Mouse (Mus musculus) CH12F3 (cell line): ENCODE measurements around the gene Hoxc9.

Experiments used
- in situ Hi-C: fragments of 300-500 bp; cut with MboI; formaldehyde crosslinking; loops from 2 replicates; pipeline ENCODE4 v1.14.3; 2020; ENCODE audit warnings: low sequenced_read_pairs

Gene Hoxc9

GRCm38 (mm10) chr15:102976171-102976570, at the start of gene Hoxc9:
Gene Hoxc9 (plus strand): TSS chr15:102976439.
- in situ Hi-C loops: loop anchor here (25.0 kb wide), 1 partner anchor 336 kb away; the partner anchor contains the start of gene Gpr84

DNA sequence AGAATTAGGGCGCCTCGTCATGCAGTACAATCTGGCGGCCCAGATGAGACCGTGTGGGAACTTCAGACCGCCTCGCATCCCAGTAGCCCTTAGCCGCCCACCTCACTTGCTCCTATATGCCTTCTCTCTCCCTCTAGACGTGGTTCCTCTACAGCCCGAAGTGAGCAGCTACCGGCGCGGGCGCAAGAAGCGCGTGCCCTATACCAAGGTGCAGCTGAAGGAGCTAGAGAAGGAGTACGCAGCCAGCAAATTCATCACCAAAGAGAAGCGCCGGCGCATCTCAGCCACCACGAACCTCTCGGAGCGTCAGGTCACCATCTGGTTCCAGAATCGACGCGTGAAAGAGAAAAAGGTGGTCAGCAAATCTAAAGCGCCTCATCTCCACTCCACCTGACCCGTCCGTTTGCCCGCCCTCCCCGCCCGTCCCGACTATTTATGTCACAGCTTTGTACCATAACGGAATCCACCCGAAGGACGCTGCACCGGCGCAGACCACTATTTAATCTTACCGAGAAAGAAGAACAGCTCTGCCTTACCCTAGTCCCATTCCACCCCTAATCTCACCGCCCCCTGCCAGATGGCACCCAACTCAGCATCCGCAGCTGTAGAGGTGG, 49.1 kb upstream of the Hoxc9 start:
- in situ Hi-C loops: no loop called here

DNA sequence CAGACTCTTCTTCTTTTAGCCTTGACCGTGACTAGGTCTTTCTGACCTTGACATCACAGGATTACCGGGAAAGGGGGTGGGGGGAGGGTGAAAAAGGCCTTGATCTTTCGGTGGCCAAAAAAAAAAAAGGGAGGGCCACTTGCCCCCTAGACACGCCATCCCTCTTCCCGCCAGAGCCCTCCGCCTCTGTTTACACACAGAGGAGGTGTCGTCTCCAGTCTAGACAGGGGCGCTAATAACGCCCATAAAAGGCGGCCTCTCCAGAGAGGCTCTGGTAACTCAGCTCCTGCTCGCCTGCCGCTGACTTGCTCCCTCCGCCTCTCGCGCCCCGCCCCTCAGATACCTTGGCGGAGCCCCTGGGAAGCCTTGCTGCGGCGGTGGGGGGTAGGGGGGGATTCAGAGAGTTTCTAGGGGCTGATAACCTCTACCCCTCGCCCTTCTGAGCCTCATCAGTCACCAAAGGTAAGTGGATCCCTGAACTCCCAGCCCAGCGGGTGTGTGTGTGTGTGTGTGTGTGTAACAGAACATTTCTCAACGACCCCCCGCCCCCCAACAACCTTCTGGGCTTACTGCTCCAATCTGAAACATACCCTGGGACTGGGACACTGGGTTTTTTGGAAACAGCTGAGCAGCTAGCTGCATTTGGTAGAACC, 44.4 kb upstream of the Hoxc9 start:
- in situ Hi-C loops: no loop called here

DNA sequence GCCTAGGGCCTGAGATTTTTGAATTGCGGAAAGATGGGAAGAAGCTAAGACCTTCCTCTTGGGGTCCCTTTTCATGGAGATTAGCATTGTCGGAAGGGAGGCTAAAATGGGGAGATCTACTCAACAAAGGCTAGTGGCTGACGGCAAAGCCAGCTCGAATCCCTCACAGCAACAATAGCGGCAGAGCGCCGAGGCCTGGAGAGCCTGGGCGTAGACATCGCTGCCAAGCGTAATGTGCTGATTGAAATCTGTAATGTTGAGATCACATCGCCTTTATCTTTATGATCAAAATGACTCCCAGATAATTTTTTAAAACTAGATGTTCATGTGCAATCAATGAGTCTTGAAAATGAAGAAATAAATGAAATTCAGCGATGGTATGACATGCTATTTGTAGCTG, 41.8 kb upstream of the Hoxc9 start:
- in situ Hi-C loops: no loop called here

- in situ Hi-C loops: no loop called here
Observed at GRCm38 (mm10) chr15:102934897-102935296, 41.3 kb upstream of the Hoxc9 start.

GRCm38 (mm10) chr15:102936279-102936972, 39.8 kb upstream of the Hoxc9 start, which contains the start of gene Hoxc12:
Gene Hoxc12 (plus strand): TSS chr15:102936757.
- in situ Hi-C loops: no loop called here

- in situ Hi-C loops: no loop called here
Observed at GRCm38 (mm10) chr15:102937036-102937666, 39.1 kb upstream of the Hoxc9 start.

DNA sequence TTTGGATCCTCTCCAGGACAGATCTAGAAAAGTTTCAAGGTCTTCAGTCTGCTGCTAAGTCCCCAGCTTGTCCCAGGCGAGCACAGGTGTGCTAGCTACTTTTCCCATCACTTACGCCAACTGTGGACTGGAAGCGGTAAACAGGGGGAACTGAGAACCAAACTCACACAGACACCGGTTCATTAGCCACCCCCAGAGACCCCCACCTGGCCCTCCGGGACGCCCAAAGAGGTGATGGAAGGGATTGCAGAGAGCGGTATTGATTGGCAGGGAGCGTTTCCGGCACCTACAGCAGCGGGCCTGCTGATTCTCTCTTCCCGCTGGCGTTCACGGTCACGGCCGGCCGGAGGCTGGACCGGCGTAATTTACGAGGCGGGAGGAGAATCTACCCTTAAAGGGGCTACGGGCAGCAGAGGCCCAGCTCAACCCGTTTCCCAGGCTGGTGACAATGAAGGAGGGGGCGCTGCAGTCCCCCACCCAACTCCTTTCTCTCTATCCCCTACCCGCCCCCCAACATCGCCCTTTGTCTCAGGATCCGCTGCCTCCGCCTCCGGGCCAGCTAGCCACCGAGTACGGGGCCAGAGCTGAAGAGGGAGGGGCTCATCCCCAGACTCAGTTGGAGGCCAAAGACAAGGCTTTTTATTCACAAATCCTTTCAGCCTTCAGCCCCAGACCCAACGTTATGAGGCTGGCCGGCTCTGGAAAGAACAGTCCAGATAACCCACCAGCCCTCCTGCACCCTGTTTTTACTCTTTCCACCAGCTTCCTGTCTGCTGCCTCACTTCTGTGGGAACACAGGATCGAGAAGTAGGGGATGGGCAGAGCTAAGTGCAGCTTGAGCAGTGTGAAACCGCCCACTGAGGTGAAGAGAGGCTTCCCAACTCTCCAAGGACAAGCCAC, 36.7 kb upstream of the Hoxc9 start:
- in situ Hi-C loops: no loop called here

DNA sequence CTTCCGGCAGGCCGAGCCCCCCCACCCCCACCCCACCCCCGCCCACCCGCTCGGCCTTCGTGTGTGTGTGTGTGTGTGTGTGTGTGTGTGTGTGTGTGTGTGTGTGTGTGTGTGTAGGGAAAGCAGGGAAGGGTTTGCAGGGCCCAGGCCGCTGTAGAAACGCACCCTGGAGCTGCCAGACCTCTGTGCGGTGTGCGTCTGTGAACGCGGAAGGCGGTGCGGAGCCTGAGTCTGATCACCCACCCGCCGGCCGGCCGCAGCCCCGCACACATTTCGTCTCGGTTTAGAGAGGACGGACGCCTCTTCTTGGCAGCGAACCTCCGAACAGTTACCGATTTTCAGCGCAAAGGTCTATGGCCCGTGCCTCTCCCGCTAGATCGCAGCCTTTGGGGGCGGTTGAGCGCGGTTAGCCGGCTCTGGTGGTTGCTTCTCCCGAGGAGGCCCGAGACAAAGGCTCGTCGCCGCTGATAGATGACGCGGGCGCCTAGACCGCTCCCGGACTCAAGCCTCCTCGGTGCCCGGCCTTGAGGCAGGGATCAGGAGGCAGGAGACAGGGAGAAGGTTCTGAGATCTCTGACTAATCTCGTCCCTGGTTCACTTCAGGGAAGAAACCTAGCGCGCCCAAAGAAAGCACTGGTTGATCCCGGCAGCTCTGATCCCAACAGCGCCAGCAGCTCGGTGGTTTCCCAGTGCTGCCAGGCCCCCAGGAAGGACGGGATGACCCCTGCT, 33.3 kb upstream of the Hoxc9 start:
- in situ Hi-C loops: no loop called here

DNA sequence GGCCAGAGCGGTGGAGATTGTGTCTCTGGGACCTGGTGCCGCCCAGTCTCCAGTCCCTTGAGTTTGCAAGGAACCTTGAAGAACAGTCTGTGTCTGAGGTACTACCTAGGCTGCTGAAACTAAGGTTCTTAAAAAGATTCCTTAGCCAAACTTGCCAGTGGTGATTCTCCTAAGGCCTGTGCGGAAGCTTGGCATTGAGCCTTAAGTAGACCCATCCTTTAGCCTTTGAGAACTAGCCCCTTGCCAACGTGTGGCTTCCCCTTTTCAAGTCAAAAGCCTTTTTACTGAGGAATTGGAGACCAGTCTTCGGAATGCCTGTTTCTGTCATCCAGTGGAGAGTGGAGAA, 32.8 kb upstream of the Hoxc9 start:
- in situ Hi-C loops: no loop called here

DNA sequence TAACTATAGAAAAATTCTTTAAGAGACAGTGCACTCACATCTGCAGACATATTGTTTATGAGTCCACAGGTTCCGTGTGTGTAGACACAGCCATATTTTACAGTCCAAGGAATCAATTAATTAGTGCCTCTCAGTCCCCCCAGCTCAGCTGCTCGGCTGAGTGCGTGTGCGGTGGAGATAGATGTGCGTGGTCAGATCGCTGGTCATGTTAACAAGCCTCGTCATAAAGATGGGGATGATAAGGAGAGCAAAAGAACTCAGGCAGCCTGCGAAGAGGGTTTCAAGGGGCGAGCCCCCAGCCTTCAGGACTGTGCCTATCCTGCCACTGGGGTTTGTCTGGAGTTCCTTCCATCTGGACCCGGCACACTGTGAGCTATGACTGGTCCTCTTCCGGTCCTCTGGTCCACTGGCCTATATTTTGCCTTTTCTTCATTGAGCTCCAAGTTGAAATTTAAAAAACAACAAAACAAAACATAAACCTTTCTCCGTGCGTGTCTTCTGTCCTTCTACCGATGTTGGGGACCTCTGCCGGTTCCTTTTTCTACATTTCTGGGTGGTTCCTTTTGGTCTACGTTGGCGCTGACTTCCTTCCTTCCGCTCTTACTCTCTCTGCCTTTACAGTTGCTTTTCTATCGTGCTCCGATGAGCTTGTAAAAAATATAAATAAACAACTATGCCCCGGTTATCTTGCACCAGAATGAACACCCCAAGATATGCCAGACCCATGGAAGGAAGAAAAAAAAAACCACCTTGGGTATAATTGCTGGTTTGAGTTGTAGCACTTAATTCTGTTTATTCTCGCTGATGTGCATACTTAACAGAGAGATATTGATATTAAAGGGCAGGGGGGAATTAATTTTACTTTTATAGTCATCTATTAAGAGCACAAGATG, 30.8 kb upstream of the Hoxc9 start:
- in situ Hi-C loops: no loop called here

- in situ Hi-C loops: no loop called here
Observed at GRCm38 (mm10) chr15:102947276-102947675, 29.0 kb upstream of the Hoxc9 start.

GRCm38 (mm10) chr15:102948842-102949241, 27.4 kb upstream of the Hoxc9 start:
- in situ Hi-C loops: no loop called here

- in situ Hi-C loops: no loop called here
Observed at GRCm38 (mm10) chr15:102949696-102950095, 26.5 kb upstream of the Hoxc9 start.

DNA sequence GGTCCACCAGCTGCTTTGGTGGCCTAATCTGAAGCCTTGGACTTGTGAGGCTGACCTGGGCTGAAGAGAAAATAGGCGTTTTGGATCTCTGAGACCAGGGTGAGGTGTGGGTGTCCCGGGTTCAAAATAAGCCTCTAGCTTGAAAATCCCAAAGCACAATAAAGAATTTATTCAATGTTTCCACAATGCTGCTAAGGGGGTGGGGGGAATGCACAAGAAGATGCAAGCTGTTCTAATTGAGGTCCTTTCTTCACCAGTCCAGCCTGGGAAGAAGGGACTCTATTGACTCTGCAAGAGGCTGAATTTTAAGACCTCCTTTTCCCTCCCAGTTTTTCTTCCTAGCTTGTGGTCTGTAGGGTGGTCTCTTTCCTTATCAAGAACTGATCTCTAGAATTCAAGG, 25.4 kb upstream of the Hoxc9 start:
- in situ Hi-C loops: no loop called here

DNA sequence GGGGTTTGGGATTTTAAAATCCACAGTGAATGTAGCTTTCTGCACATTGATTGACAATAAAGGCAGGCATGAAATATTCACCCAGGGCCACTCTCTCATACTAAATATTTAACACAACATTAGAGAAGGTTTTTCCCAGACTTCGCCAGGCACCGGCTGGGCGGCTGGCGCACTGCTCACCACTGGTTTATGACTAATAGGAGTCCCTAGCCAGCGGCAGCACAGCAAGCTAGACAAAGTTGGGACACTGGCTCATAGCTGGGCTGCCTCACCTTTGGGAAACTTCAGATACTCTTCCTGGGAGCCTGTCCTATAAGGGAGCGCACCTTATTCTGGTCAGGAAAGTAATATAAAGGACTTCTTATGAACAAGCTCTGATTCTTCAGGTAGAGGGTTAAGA, 22.7 kb upstream of the Hoxc9 start:
- in situ Hi-C loops: no loop called here

GRCm38 (mm10) chr15:102954192-102955006, 21.8 kb upstream of the Hoxc9 start, which contains the start of gene Hoxc11:
Gene Hoxc11 (plus strand): TSS chr15:102954427.
- in situ Hi-C loops: no loop called here

DNA sequence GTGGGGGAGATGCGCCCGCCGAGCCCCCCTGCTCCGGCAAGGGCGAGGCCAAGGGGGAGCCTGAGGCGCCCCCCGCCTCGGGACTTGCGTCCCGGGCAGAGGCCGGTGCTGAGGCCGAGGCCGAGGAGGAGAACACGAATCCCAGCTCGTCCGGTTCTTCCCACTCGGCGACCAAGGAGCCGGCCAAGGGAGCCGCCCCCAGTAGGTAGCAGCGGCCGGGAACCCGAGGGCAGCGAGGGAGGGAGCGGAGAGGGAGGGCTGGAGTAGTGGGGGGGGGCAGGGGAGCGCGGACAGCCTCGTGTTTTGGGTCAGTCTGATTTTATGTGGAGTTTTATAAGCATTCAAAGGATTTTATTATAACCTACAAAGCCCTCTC, 21.2 kb upstream of the Hoxc9 start:
- in situ Hi-C loops: no loop called here
